14 mouse cellular contexts compared by ENCODE assay signal in genomic region chr1:88976101-88976500, GRCm38 (mm10).
"Had no signal": no experiment of that assay in that cellular context is flagged by ENCODE, and none has a peak within 500 bp of the region (broad histone marks: within the 10 kb centered on the region; RNA-seq: fewer than 3 reads in every experiment).

No protein-coding gene starts in this region.

- H3K27me3 ChIP-seq: lung, embryonic 15.5 days; megakaryocyte, embryonic 14.5 days; midbrain, embryonic 13.5 days had no signal

- H3K9me3 ChIP-seq: lung, embryonic 15.5 days; midbrain, embryonic 10.5 days; midbrain, embryonic 13.5 days had no signal

- H3K36me3 ChIP-seq: lung, embryonic 15.5 days; midbrain, embryonic 10.5 days; midbrain, embryonic 13.5 days had no signal

- H3K27ac ChIP-seq: left cerebral cortex, adult 2 months; liver, embryonic 14.5 days; lung, embryonic 15.5 days; midbrain, embryonic 10.5 days; midbrain, embryonic 13.5 days had no signal

- ATAC-seq: midbrain, embryonic 13.5 days; midbrain, embryonic 16.5 days had no signal

- H3K4me3 ChIP-seq: left cerebral cortex, adult 2 months; lung, embryonic 15.5 days; megakaryocyte, embryonic 14.5 days; midbrain, embryonic 10.5 days; midbrain, embryonic 13.5 days had no signal

- H3K4me2 ChIP-seq: liver, embryonic 11.5 days; lung, embryonic 15.5 days; midbrain, embryonic 13.5 days had no signal

- H3K4me1 ChIP-seq: lung, embryonic 15.5 days; megakaryocyte, embryonic 14.5 days; midbrain, embryonic 10.5 days; midbrain, embryonic 13.5 days had no signal

- H3K9ac ChIP-seq: liver, embryonic 14.5 days; lung, embryonic 15.5 days; midbrain, embryonic 13.5 days had no signal

- DNase-seq: layer of hippocampus, postnatal 36 days; lung, adult 18-20 months; lung, postnatal 10 days; lung, postnatal 36 days; thymus, adult 18-20 months; thymus, postnatal 36 days had no signal
